Mouse (Mus musculus) gastrocnemius, postnatal 14 days (tissue): Measurements from ENCODE around the gene Fam102b. TPM values are rescaled to one million over a fixed set of nuclear protein-coding genes. Genes with fewer than 3 reads are reported as not detected.

Experiments used
- DNase-seq: peaks from one replicate; pipeline ENCODE4 v3.0.0; 2021; ENCODE audit warnings: mixed read lengths
- intact Hi-C: fragments of 180-260 bp; cut with DNase I; formaldehyde crosslinking; loops from one replicate; pipeline ENCODE4 v1.15.1; 2025; ENCODE audit warnings: low total_unique reads
- total RNA-seq, 2 experiments: library from RNA; stranded (reverse); gene quantifications; 2 replicates each; pipeline ENCODE4 v1.2.3; 2021

Gene Fam102b
- total RNA-seq, 2 experiments from 2014 or later = 11.7 to 18.5 TPM

GRCm38 (mm10) chr3:108973980-108974660 lies 53.3 kb downstream of the Fam102b start:
- no peak for DNase-seq
- intact Hi-C loops = no loop called here

GRCm38 (mm10) chr3:108966051-108966450 lies 61.4 kb downstream of the Fam102b start:
- intact Hi-C loops = no loop called here
- no peak for DNase-seq

- no peak for DNase-seq
- intact Hi-C loops = no loop called here
Measured at GRCm38 (mm10) chr3:108964361-108965044, 62.9 kb downstream of the Fam102b start.

GRCm38 (mm10) chr3:108963776-108964175 lies 63.6 kb downstream of the Fam102b start:
- intact Hi-C loops = no loop called here
- DNase-seq = no peak

GRCm38 (mm10) chr3:108963278-108963677 lies 64.1 kb downstream of the Fam102b start:
- DNase-seq = no peak
- intact Hi-C loops = no loop called here

GRCm38 (mm10) chr3:108961655-108962054 lies 65.8 kb downstream of the Fam102b start:
- intact Hi-C loops = no loop called here
- no peak for DNase-seq

- intact Hi-C loops = no loop called here
Measured at GRCm38 (mm10) chr3:108961226-108961625, 66.2 kb downstream of the Fam102b start.

GRCm38 (mm10) chr3:108959680-108960295 lies 67.6 kb downstream of the Fam102b start:
- intact Hi-C loops = no loop called here
- no peak for DNase-seq

More at GRCm38 (mm10) chr3:108961226-108961625, 66.2 kb downstream of the Fam102b start:
- no peak for DNase-seq

- intact Hi-C loops = no loop called here
- no peak for DNase-seq
Measured at GRCm38 (mm10) chr3:108957976-108958375, 69.4 kb downstream of the Fam102b start.

- intact Hi-C loops = no loop called here
- DNase-seq = no peak
Measured at GRCm38 (mm10) chr3:108940996-108941395, 86.4 kb downstream of the Fam102b start.

GRCm38 (mm10) chr3:108940001-108940633 lies 87.3 kb downstream of the Fam102b start, which contains the start of gene Gm9857:
TSS of gene Gm9857 (minus strand) at chr3:108940445.
- no peak for DNase-seq
- intact Hi-C loops = no loop called here

- intact Hi-C loops = no loop called here
- no peak for DNase-seq
Measured at GRCm38 (mm10) chr3:108939573-108939972, 87.8 kb downstream of the Fam102b start, which contains the start of gene Henmt1. TSS of gene Henmt1 (plus strand) at chr3:108939873.

GRCm38 (mm10) chr3:108938691-108939090 lies 88.7 kb downstream of the Fam102b start:
- no peak for DNase-seq
- intact Hi-C loops = no loop called here

- intact Hi-C loops = no loop called here
- no peak for DNase-seq
Measured at GRCm38 (mm10) chr3:108933557-108933956, 93.8 kb downstream of the Fam102b start.

GRCm38 (mm10) chr3:108926308-108926707 lies 101.1 kb downstream of the Fam102b start:
- intact Hi-C loops = no loop called here

GRCm38 (mm10) chr3:108925677-108926076 lies 101.7 kb downstream of the Fam102b start:
- DNase-seq = no peak
- intact Hi-C loops = no loop called here

More at GRCm38 (mm10) chr3:108926308-108926707, 101.1 kb downstream of the Fam102b start:
- DNase-seq = no peak

GRCm38 (mm10) chr3:108921822-108922221 lies 105.6 kb downstream of the Fam102b start:
- DNase-seq = no peak
- intact Hi-C loops = no loop called here
